Mouse (Mus musculus) stomach, embryonic 14.5 days (tissue): ENCODE results near the gene Rad51b. TPM values are rescaled to one million over a fixed set of nuclear protein-coding genes. Genes with fewer than 3 reads are reported as not detected.

Source experiments
- ATAC-seq: fragments of 200-750 bp; cut with Nextera tagmentation; 2 replicates; pipeline ENCODE4 v1.8.0; 2017; ENCODE audit warnings: low read depth, moderate TSS enrichment; ENCODE audit not compliant: insufficient number of reproducible peaks, insufficient read depth, low FRiP score
- H3K27ac ChIP-seq: fragments of 300-500 bp; sonication (generic); 2 replicates; pipeline ENCODE4 v1.5.1; 2014; ENCODE audit warnings: mild to moderate bottlenecking, low read length, moderate library complexity, mixed read lengths
- H3K27me3 ChIP-seq: fragments of 300-500 bp; sonication (generic); 2 replicates; pipeline ENCODE4 v1.6.1; 2014; ENCODE audit warnings: low read length, control low read depth, mixed read lengths; ENCODE audit not compliant: control insufficient read depth, insufficient read depth
- H3K36me3 ChIP-seq: fragments of 300-500 bp; sonication (generic); 2 replicates; pipeline ENCODE4 v1.6.1; 2014; ENCODE audit warnings: mild to moderate bottlenecking, control low read depth, low read length, moderate library complexity, mixed read lengths; ENCODE audit not compliant: control insufficient read depth, insufficient read depth
- H3K4me1 ChIP-seq: fragments of 300-500 bp; sonication (generic); 2 replicates; pipeline ENCODE4 v1.6.1; 2014; ENCODE audit warnings: low read length, control low read depth, mixed read lengths; ENCODE audit not compliant: control insufficient read depth, insufficient read depth
- H3K4me2 ChIP-seq: fragments of 300-500 bp; sonication (generic); replicated peaks from 2 replicates; pipeline ENCODE4 v1.6.1; 2014; ENCODE audit warnings: low read depth, low read length, control low read depth
- H3K4me3 ChIP-seq: fragments of 300-500 bp; sonication (generic); 2 replicates; pipeline ENCODE4 v1.5.1; 2014; ENCODE audit warnings: low read depth, low read length, control low read depth
- H3K9ac ChIP-seq: fragments of 300-500 bp; sonication (generic); replicated peaks from 2 replicates; pipeline ENCODE4 v1.6.1; 2014; ENCODE audit warnings: low read depth, mild to moderate bottlenecking, control low read depth, low read length, moderate library complexity, mixed read lengths
- H3K9me3 ChIP-seq: fragments of 300-500 bp; sonication (generic); 2 replicates; pipeline ENCODE4 v1.6.1; 2016; ENCODE audit warnings: low read depth, low read length, control low read depth; ENCODE audit not compliant: control insufficient read depth
- WGBS: fragments of 180-500 bp; shearing (Covaris S2); extraction: QIAGEN DNeasy Blood & Tissue Kit; methylation state at CpG from one replicate; pipeline ENCODE4 v1.1.7; 2014; 5-methylcytosine and 5-hydroxymethylcytosine counted together
- polyA plus RNA-seq: library from polyadenylated mRNA; unstranded; fragments of >200 nt; fragmentation: Nextera tagmentation; extraction: Ambion mirVana; gene quantifications from 2 replicates; pipeline ENCODE4 v1.2.1, GENCODE M21; 2014

Gene Rad51b
- polyA plus RNA-seq, 1 experiment from 2014 or later = 8.4 TPM

- H3K4me1 ChIP-seq = peaks cover 44% of the 10 kb centered on the region
- peaks cover 3% of the 10 kb centered on the region; the same call in 1 of the 2 replicates for H3K9me3 ChIP-seq
- H3K4me2 ChIP-seq = no peak overlapping the region
- H3K9ac ChIP-seq = no peak overlapping the region
- no peak overlapping the region; the same call in 1 of the 2 replicates for H3K27ac ChIP-seq
- H3K27me3 ChIP-seq = no peaks in the 10 kb centered on the region
- WGBS = 88% methylated on average over 8 of the region's 8 CpGs
- no peak for ATAC-seq
- no peaks in the 10 kb centered on the region for H3K36me3 ChIP-seq
- H3K4me3 ChIP-seq = no peak overlapping the region
Observed at GRCm38 (mm10) chr12:79851898-79852297, 554.8 kb downstream of the Rad51b start.

GRCm38 (mm10) chr12:79852606-79853005 lies 555.5 kb downstream of the Rad51b start:
- Histone ChIP-seq H3K27me3 (no peaks in the 10 kb centered on the region), H3K9me3 (peaks cover 3% of the 10 kb centered on the region; the same call in 1 of the 2 replicates), H3K4me3 (no peak overlapping the region), H3K36me3 (no peaks in the 10 kb centered on the region), H3K4me2 (no peak overlapping the region), H3K27ac (no peak overlapping the region), H3K4me1 (peaks cover 47% of the 10 kb centered on the region), H3K9ac (no peak overlapping the region)
- 94% methylated on average over 4 of the region's 4 CpGs for WGBS
- no peak for ATAC-seq

- H3K4me1 ChIP-seq = peaks cover 48% of the 10 kb centered on the region
- ATAC-seq = no peak
Observed at GRCm38 (mm10) chr12:79853901-79854490, 556.9 kb downstream of the Rad51b start.

GRCm38 (mm10) chr12:79854507-79854906 lies 557.4 kb downstream of the Rad51b start:
- H3K9me3 ChIP-seq = peaks cover 3% of the 10 kb centered on the region; the same call in 1 of the 2 replicates
- no peaks in the 10 kb centered on the region for H3K36me3 ChIP-seq
- no peak overlapping the region for H3K4me2 ChIP-seq
- ATAC-seq = no peak
- H3K9ac ChIP-seq = no peak overlapping the region
- H3K4me3 ChIP-seq = no peak overlapping the region
- peaks cover 48% of the 10 kb centered on the region for H3K4me1 ChIP-seq
- H3K27me3 ChIP-seq = no peaks in the 10 kb centered on the region
- WGBS = 96% methylated on average over 2 of the region's 2 CpGs
- no peak overlapping the region; the same call in 1 of the 2 replicates for H3K27ac ChIP-seq

More at GRCm38 (mm10) chr12:79853901-79854490, 556.9 kb downstream of the Rad51b start:
- no peak overlapping the region for H3K4me2 ChIP-seq
- no peaks in the 10 kb centered on the region for H3K27me3 ChIP-seq
- H3K36me3 ChIP-seq = no peaks in the 10 kb centered on the region
- 68% methylated on average over 5 of the region's 5 CpGs for WGBS
- no peak overlapping the region for H3K4me3 ChIP-seq
- no peak overlapping the region for H3K9ac ChIP-seq
- H3K9me3 ChIP-seq = peaks cover 3% of the 10 kb centered on the region; the same call in 1 of the 2 replicates
- no peak overlapping the region; the same call in 1 of the 2 replicates for H3K27ac ChIP-seq

GRCm38 (mm10) chr12:79856116-79856909 lies 559.2 kb downstream of the Rad51b start:
- 52% methylated on average over 11 of the region's 11 CpGs for WGBS
- Histone ChIP-seq H3K4me1 (peaks cover 59% of the 10 kb centered on the region), H3K9me3 (peaks cover 3% of the 10 kb centered on the region; the same call in 1 of the 2 replicates), H3K4me3 (no peak overlapping the region), H3K9ac (no peak overlapping the region), H3K27me3 (no peaks in the 10 kb centered on the region), H3K4me2 (no peak overlapping the region), H3K36me3 (no peaks in the 10 kb centered on the region), H3K27ac (peak overlapping the region; percentile 95)
- ATAC-seq = peak; percentile 58; the same call in 1 of the 2 replicates

- ATAC-seq = no peak
- H3K4me3 ChIP-seq = no peak overlapping the region
- WGBS = 49% methylated on average over 6 of the region's 6 CpGs
- H3K4me2 ChIP-seq = no peak overlapping the region
- H3K36me3 ChIP-seq = no peaks in the 10 kb centered on the region
- H3K4me1 ChIP-seq = peaks cover 54% of the 10 kb centered on the region
- H3K9ac ChIP-seq = no peak overlapping the region
- peaks cover under 1% of the 10 kb centered on the region; the same call in 1 of the 2 replicates for H3K9me3 ChIP-seq
- peak overlapping the region; percentile 95; the same call in 1 of the 2 replicates for H3K27ac ChIP-seq
- H3K27me3 ChIP-seq = no peaks in the 10 kb centered on the region
Observed at GRCm38 (mm10) chr12:79857704-79858103, 560.6 kb downstream of the Rad51b start.

GRCm38 (mm10) chr12:79858336-79858735 lies 561.3 kb downstream of the Rad51b start:
- Histone ChIP-seq H3K4me1 (peaks cover 54% of the 10 kb centered on the region), H3K4me2 (no peak overlapping the region), H3K9ac (no peak overlapping the region), H3K4me3 (no peak overlapping the region), H3K9me3 (no peaks in the 10 kb centered on the region; the same call in 1 of the 2 replicates), H3K36me3 (no peaks in the 10 kb centered on the region), H3K27me3 (no peaks in the 10 kb centered on the region), H3K27ac (peak overlapping the region; percentile 95)
- 63% methylated on average over 11 of the region's 11 CpGs for WGBS
- no peak for ATAC-seq

- H3K27ac ChIP-seq = peak overlapping the region; percentile 95
- no peak overlapping the region for H3K4me3 ChIP-seq
- H3K9ac ChIP-seq = no peak overlapping the region
- peak; percentile 62 for ATAC-seq
- no peaks in the 10 kb centered on the region; the same call in 1 of the 2 replicates for H3K9me3 ChIP-seq
- no peaks in the 10 kb centered on the region for H3K36me3 ChIP-seq
- H3K4me1 ChIP-seq = peaks cover 51% of the 10 kb centered on the region
- 19% methylated on average over 14 of the region's 14 CpGs for WGBS
- no peak overlapping the region for H3K4me2 ChIP-seq
- no peaks in the 10 kb centered on the region for H3K27me3 ChIP-seq
Observed at GRCm38 (mm10) chr12:79859354-79860247, 562.5 kb downstream of the Rad51b start.
